Mouse (Mus musculus): ENCODE measurements around the gene Nelfcd. TPM values are rescaled to one million over a fixed set of nuclear protein-coding genes. Genes with fewer than 3 reads are reported as not detected.

The Nelfcd gene
- 68.7 and 69.4 TPM in 2 replicates for polyA plus RNA-seq (2015; fragmentation: Nextera tagmentation; extraction: Ambion mirVana)

DNA sequence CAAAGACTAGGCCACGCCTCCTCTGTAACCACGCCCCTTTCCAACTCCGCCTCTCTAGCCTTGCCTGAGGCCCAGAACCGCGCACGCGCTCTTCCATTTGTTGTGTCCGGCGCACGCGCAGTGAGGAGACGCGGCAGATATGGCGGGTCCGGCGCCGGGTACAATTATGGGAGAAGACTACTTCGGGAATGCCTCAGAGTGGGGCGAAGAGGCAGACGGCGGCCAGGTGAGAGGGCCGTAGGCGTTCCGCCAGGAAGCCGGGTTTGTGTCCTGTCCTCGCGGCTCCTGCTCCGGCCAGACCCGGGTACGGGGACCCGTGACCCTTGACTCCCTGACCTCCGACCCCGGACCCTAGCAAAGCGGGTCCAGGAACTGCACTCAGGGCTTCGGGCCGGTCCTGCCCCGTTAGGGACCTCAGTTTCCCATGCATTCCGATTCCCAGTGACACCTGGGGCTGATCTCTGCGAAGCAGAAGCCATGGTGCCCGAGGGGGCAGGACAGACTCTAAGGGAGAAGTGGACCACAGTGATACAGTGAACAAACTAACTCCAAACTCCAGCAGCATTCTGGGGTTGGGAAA is at the start of gene Nelfcd:
Gene Nelfcd, plus strand, starts transcription at position 74 of the 580 bp plus-strand sequence.
- Histone ChIP-seq H3K4me2 (ENCODE audit: low read depth, low read length) (peak within 1 kb of the TSS; percentile 83), H3K9ac (ENCODE audit: low read depth, low read length) (peak within 1 kb of the TSS; percentile 97), H3K27me3 (ENCODE audit: control insufficient read depth, insufficient read depth, low read depth, low read length) (no peaks in the 10 kb centered on the region), H3K27ac (ENCODE audit: low read length) (peak within 1 kb of the TSS; percentile 62), H3K4me3 (ENCODE audit: low read depth, low read length) (peak within 1 kb of the TSS; percentile 96), H3K4me1 (ENCODE audit: control insufficient read depth, low read depth, low read length) (peaks cover 18% of the 10 kb centered on the region), H3K9me3 (replicated peaks; ENCODE audit: control insufficient read depth, low read length) (no peaks in the 10 kb centered on the region), H3K36me3 (ENCODE audit: control insufficient read depth, insufficient read depth) (peaks cover 6% of the 10 kb centered on the region)
- peak; percentile 96 for ATAC-seq (ENCODE audit: low read depth)
- WGBS (ENCODE audit: insufficient replicate concordance), result under 1% methylated on average over 40 of the region's 40 CpGs

GRCm38 (mm10) chr2:174366571-174366970 is 49.0 kb upstream of the Nelfcd start:
- H3K27me3 ChIP-seq (ENCODE audit: control insufficient read depth, insufficient read depth, low read depth, low read length), result no peaks in the 10 kb centered on the region
- H3K4me2 ChIP-seq (ENCODE audit: low read depth, low read length), result no peak overlapping the region
- no peaks in the 10 kb centered on the region for H3K36me3 ChIP-seq (ENCODE audit: control insufficient read depth, insufficient read depth)
- 56% methylated on average over 10 of the region's 10 CpGs for WGBS (ENCODE audit: insufficient replicate concordance)
- no peak overlapping the region for H3K9ac ChIP-seq (ENCODE audit: low read depth, low read length)
- no peaks in the 10 kb centered on the region for H3K9me3 ChIP-seq (replicated peaks; ENCODE audit: control insufficient read depth, low read length)
- no peak overlapping the region for H3K27ac ChIP-seq (ENCODE audit: low read length)
- no peak for ATAC-seq (ENCODE audit: low read depth)
- H3K4me1 ChIP-seq (ENCODE audit: control insufficient read depth, low read depth, low read length), result no peaks in the 10 kb centered on the region
- H3K4me3 ChIP-seq (ENCODE audit: low read depth, low read length), result no peak overlapping the region

- no peaks in the 10 kb centered on the region for H3K9me3 ChIP-seq (replicated peaks; ENCODE audit: control insufficient read depth, low read length)
- H3K4me2 ChIP-seq (ENCODE audit: low read depth, low read length), result no peak overlapping the region
- H3K36me3 ChIP-seq (ENCODE audit: control insufficient read depth, insufficient read depth), result no peaks in the 10 kb centered on the region
- H3K4me1 ChIP-seq (ENCODE audit: control insufficient read depth, low read depth, low read length), result no peaks in the 10 kb centered on the region
- ATAC-seq (ENCODE audit: low read depth), result no peak
- H3K9ac ChIP-seq (ENCODE audit: low read depth, low read length), result no peak overlapping the region
- H3K27me3 ChIP-seq (ENCODE audit: control insufficient read depth, insufficient read depth, low read depth, low read length), result no peaks in the 10 kb centered on the region
- no peak overlapping the region for H3K27ac ChIP-seq (ENCODE audit: low read length)
- 77% methylated on average over 9 of the region's 9 CpGs for WGBS (ENCODE audit: insufficient replicate concordance)
- H3K4me3 ChIP-seq (ENCODE audit: low read depth, low read length), result no peak overlapping the region
Observed at GRCm38 (mm10) chr2:174381021-174381420, 34.6 kb upstream of the Nelfcd start.

- Histone ChIP-seq H3K36me3 (ENCODE audit: control insufficient read depth, insufficient read depth) (no peaks in the 10 kb centered on the region), H3K27me3 (ENCODE audit: control insufficient read depth, insufficient read depth, low read depth, low read length) (no peaks in the 10 kb centered on the region), H3K4me2 (ENCODE audit: low read depth, low read length) (no peak overlapping the region), H3K9ac (ENCODE audit: low read depth, low read length) (no peak overlapping the region), H3K4me1 (ENCODE audit: control insufficient read depth, low read depth, low read length) (no peaks in the 10 kb centered on the region), H3K4me3 (ENCODE audit: low read depth, low read length) (no peak overlapping the region), H3K9me3 (replicated peaks; ENCODE audit: control insufficient read depth, low read length) (no peaks in the 10 kb centered on the region), H3K27ac (ENCODE audit: low read length) (no peak overlapping the region)
- WGBS (ENCODE audit: insufficient replicate concordance), result 81% methylated on average over 3 of the region's 3 CpGs
- ATAC-seq (ENCODE audit: low read depth), result no peak
Observed at GRCm38 (mm10) chr2:174391936-174392335, 23.7 kb upstream of the Nelfcd start.

- H3K27ac ChIP-seq (ENCODE audit: low read length), result no peak overlapping the region
- 64% methylated on average over 9 of the region's 9 CpGs for WGBS (ENCODE audit: insufficient replicate concordance)
- H3K9me3 ChIP-seq (replicated peaks; ENCODE audit: control insufficient read depth, low read length), result no peaks in the 10 kb centered on the region
- H3K9ac ChIP-seq (ENCODE audit: low read depth, low read length), result no peak overlapping the region
- H3K4me1 ChIP-seq (ENCODE audit: control insufficient read depth, low read depth, low read length), result no peaks in the 10 kb centered on the region
- H3K36me3 ChIP-seq (ENCODE audit: control insufficient read depth, insufficient read depth), result no peaks in the 10 kb centered on the region
- H3K4me2 ChIP-seq (ENCODE audit: low read depth, low read length), result no peak overlapping the region
- no peaks in the 10 kb centered on the region for H3K27me3 ChIP-seq (ENCODE audit: control insufficient read depth, insufficient read depth, low read depth, low read length)
- no peak for ATAC-seq (ENCODE audit: low read depth)
- no peak overlapping the region for H3K4me3 ChIP-seq (ENCODE audit: low read depth, low read length)
Observed at GRCm38 (mm10) chr2:174392554-174392953, 23.1 kb upstream of the Nelfcd start.

- Histone ChIP-seq H3K9ac (ENCODE audit: low read depth, low read length) (no peak overlapping the region), H3K27me3 (ENCODE audit: control insufficient read depth, insufficient read depth, low read depth, low read length) (no peaks in the 10 kb centered on the region), H3K27ac (ENCODE audit: low read length) (no peak overlapping the region), H3K4me2 (ENCODE audit: low read depth, low read length) (no peak overlapping the region), H3K4me1 (ENCODE audit: control insufficient read depth, low read depth, low read length) (no peaks in the 10 kb centered on the region), H3K9me3 (replicated peaks; ENCODE audit: control insufficient read depth, low read length) (no peaks in the 10 kb centered on the region), H3K36me3 (ENCODE audit: control insufficient read depth, insufficient read depth) (no peaks in the 10 kb centered on the region), H3K4me3 (ENCODE audit: low read depth, low read length) (no peak overlapping the region)
- WGBS (ENCODE audit: insufficient replicate concordance), result 43% methylated on average over 5 of the region's 5 CpGs
- ATAC-seq (ENCODE audit: low read depth), result no peak
Observed at GRCm38 (mm10) chr2:174393383-174393782, 22.2 kb upstream of the Nelfcd start.

- no peaks in the 10 kb centered on the region for H3K9me3 ChIP-seq (replicated peaks; ENCODE audit: control insufficient read depth, low read length)
- no peaks in the 10 kb centered on the region for H3K36me3 ChIP-seq (ENCODE audit: control insufficient read depth, insufficient read depth)
- no peak overlapping the region for H3K4me3 ChIP-seq (ENCODE audit: low read depth, low read length)
- H3K9ac ChIP-seq (ENCODE audit: low read depth, low read length), result no peak overlapping the region
- H3K4me2 ChIP-seq (ENCODE audit: low read depth, low read length), result no peak overlapping the region
- H3K27me3 ChIP-seq (ENCODE audit: control insufficient read depth, insufficient read depth, low read depth, low read length), result no peaks in the 10 kb centered on the region
- ATAC-seq (ENCODE audit: low read depth), result no peak
- no peak overlapping the region for H3K27ac ChIP-seq (ENCODE audit: low read length)
- WGBS (ENCODE audit: insufficient replicate concordance), result 78% methylated on average over 10 of the region's 10 CpGs
- no peaks in the 10 kb centered on the region for H3K4me1 ChIP-seq (ENCODE audit: control insufficient read depth, low read depth, low read length)
Observed at GRCm38 (mm10) chr2:174396643-174397042, 19.0 kb upstream of the Nelfcd start.

DNA sequence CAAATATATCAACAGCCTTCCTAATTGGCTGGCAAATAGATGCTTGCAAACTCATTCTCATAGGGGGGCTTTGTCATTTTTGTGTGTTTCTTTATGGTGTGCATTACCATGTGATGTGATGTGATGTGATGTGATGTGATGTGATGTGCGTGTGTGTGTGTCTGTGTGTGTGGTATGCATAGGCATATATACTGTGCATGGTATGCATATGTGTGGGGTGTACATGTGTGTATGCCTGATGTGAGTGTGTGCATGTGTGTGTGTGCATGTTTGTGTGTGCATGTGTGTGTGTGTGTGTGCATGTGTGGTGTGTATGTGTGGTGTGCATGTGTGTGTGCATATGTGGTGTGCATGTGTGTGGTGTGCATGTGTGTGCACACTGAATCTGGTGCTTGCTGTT is 18.5 kb upstream of the Nelfcd start:
- no peak for ATAC-seq (ENCODE audit: low read depth)
- no peak overlapping the region for H3K4me3 ChIP-seq (ENCODE audit: low read depth, low read length)
- no peaks in the 10 kb centered on the region for H3K4me1 ChIP-seq (ENCODE audit: control insufficient read depth, low read depth, low read length)
- no peaks in the 10 kb centered on the region for H3K36me3 ChIP-seq (ENCODE audit: control insufficient read depth, insufficient read depth)
- H3K9me3 ChIP-seq (replicated peaks; ENCODE audit: control insufficient read depth, low read length), result no peaks in the 10 kb centered on the region
- no peak overlapping the region for H3K4me2 ChIP-seq (ENCODE audit: low read depth, low read length)
- H3K9ac ChIP-seq (ENCODE audit: low read depth, low read length), result no peak overlapping the region
- 72% methylated on average over 1 of the region's 1 CpGs for WGBS (ENCODE audit: insufficient replicate concordance)
- no peak overlapping the region for H3K27ac ChIP-seq (ENCODE audit: low read length)
- no peaks in the 10 kb centered on the region for H3K27me3 ChIP-seq (ENCODE audit: control insufficient read depth, insufficient read depth, low read depth, low read length)

- H3K9me3 ChIP-seq (replicated peaks; ENCODE audit: control insufficient read depth, low read length), result no peaks in the 10 kb centered on the region
- no peak overlapping the region for H3K4me3 ChIP-seq (ENCODE audit: low read depth, low read length)
- WGBS (ENCODE audit: insufficient replicate concordance), result 73% methylated on average over 6 of the region's 6 CpGs
- no peaks in the 10 kb centered on the region for H3K4me1 ChIP-seq (ENCODE audit: control insufficient read depth, low read depth, low read length)
- no peak overlapping the region for H3K9ac ChIP-seq (ENCODE audit: low read depth, low read length)
- no peaks in the 10 kb centered on the region for H3K36me3 ChIP-seq (ENCODE audit: control insufficient read depth, insufficient read depth)
- no peaks in the 10 kb centered on the region for H3K27me3 ChIP-seq (ENCODE audit: control insufficient read depth, insufficient read depth, low read depth, low read length)
- no peak for ATAC-seq (ENCODE audit: low read depth)
- no peak overlapping the region for H3K4me2 ChIP-seq (ENCODE audit: low read depth, low read length)
- H3K27ac ChIP-seq (ENCODE audit: low read length), result no peak overlapping the region
Observed at GRCm38 (mm10) chr2:174397881-174398280, 17.7 kb upstream of the Nelfcd start.

Measured in liver, embryonic 16.5 days (tissue).